Mouse (Mus musculus) MEL (cell line): ENCODE results near the gene Zbtb20.

Experiments
- CHD1 ChIP-seq: IDR thresholded peaks from 2 replicates; pipeline ENCODE4 v1.6.1; 2012; ENCODE audit warnings: low read depth, mild to moderate bottlenecking, inconsistent platforms, low read length, improper control_type of control experiment
- CHD2 ChIP-seq: IDR thresholded peaks from 2 replicates; pipeline ENCODE4 v1.6.1; 2011; ENCODE audit warnings: low read length, improper control_type of control experiment
- CTCF ChIP-seq, 3 experiments: IDR thresholded peaks in 2 of 3; conservative IDR thresholded peaks in 1 of 3; 2 replicates each; pipeline ENCODE4 v1.5.1; 2011 to 2012; ENCODE audit warnings: low read length in 3 of 3, low read depth in 2 of 3, mild to moderate bottlenecking in 2 of 3, improper control_type of control experiment in 1 of 3, inconsistent platforms in 1 of 3, mixed read lengths in 1 of 3, moderate library complexity in 1 of 3; ENCODE audit not compliant: control insufficient read depth in 1 of 3, insufficient read depth in 1 of 3, poor library complexity in 1 of 3, severe bottlenecking in 1 of 3
- ELF1 ChIP-seq: IDR thresholded peaks from 2 replicates; pipeline ENCODE4 v1.6.1; 2014; ENCODE audit warnings: low read depth, mild to moderate bottlenecking, inconsistent platforms, low read length, improper control_type of control experiment, moderate library complexity
- GATA1 ChIP-seq: IDR thresholded peaks from 2 replicates; pipeline ENCODE4 v1.6.1; 2011; ENCODE audit warnings: low read depth, low read length, improper control_type of control experiment
- JUND ChIP-seq: IDR thresholded peaks from 2 replicates; pipeline ENCODE4 v1.6.1; 2011; ENCODE audit warnings: low read depth, mild to moderate bottlenecking, improper control_type of control experiment, low read length
- KAT2A ChIP-seq: conservative IDR thresholded peaks from 2 replicates; pipeline ENCODE4 v1.6.1; 2012; ENCODE audit warnings: low read depth, low read length, improper control_type of control experiment, inconsistent platforms
- MAFK ChIP-seq: IDR thresholded peaks from 2 replicates; pipeline ENCODE4 v1.6.1; 2011; ENCODE audit warnings: low read depth, mild to moderate bottlenecking, low read length, improper control_type of control experiment, borderline replicate concordance
- POLR2A ChIP-seq, 2 experiments: IDR thresholded peaks; 2 replicates each; pipeline ENCODE4 v1.6.1; 2011 to 2012; ENCODE audit warnings: low read length in 2 of 2, mild to moderate bottlenecking in 2 of 2, control low read depth in 1 of 2, improper control_type of control experiment in 1 of 2, low read depth in 1 of 2, moderate library complexity in 1 of 2; ENCODE audit not compliant: control insufficient read depth in 1 of 2, insufficient read depth in 1 of 2, poor library complexity in 1 of 2
- RCOR1 ChIP-seq: IDR thresholded peaks from 2 replicates; pipeline ENCODE4 v1.6.1; 2012; ENCODE audit warnings: low read depth, mild to moderate bottlenecking, inconsistent platforms, low read length, improper control_type of control experiment
- SIN3A ChIP-seq: IDR thresholded peaks from 2 replicates; pipeline ENCODE4 v1.6.1; 2012; ENCODE audit warnings: low read length, improper control_type of control experiment, inconsistent platforms
- TCF12 ChIP-seq: IDR thresholded peaks from 2 replicates; pipeline ENCODE4 v1.6.1; 2014; ENCODE audit warnings: low read depth, mild to moderate bottlenecking, inconsistent platforms, low read length, improper control_type of control experiment, moderate library complexity
- ZC3H11A ChIP-seq: IDR thresholded peaks from 2 replicates; pipeline ENCODE4 v1.6.1; 2012; ENCODE audit warnings: low read depth, mild to moderate bottlenecking, inconsistent platforms, low read length, improper control_type of control experiment
- ZNF384 ChIP-seq: IDR thresholded peaks from 2 replicates; pipeline ENCODE4 v1.6.1; 2012; ENCODE audit warnings: low read depth, mild to moderate bottlenecking, inconsistent platforms, low read length, improper control_type of control experiment

DNA sequence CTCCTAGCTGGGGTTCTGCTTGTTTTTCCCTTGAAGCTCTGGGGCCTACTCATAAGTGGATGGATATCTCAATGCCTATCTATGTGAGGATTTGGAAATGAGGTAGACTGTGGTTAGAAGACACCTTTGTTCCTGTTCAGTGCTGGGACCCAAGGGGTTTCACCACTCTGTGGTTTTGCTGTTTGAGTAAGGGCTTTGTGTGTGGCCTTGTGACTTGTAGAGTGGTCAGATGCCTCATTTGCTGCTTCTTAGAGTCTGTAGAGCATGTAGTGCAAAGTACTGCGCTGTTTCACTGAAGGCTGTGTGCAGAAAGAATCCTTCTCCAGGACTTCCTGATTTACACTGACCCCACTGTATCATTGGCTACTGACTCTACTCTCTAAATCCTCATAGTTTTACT lies 314.7 kb downstream of the Zbtb20 start:
- TF ChIP-seq CTCF (IDR thresholded peaks at IDR 0.05 in 2 of 3, conservative IDR thresholded peaks at IDR 0.05 in 1 of 3; ENCODE audit: control insufficient read depth in 1 of 3, insufficient read depth in 1 of 3, low read depth in 2 of 3, low read length in 3 of 3, poor library complexity in 1 of 3, severe bottlenecking in 1 of 3) = no peak
- no peak for TF ChIP-seq GATA1
- TF ChIP-seq CHD2 = no peak
- no peak for TF ChIP-seq ELF1
- TF ChIP-seq KAT2A = no peak
- TF ChIP-seq POLR2A (IDR thresholded peaks at IDR 0.05; ENCODE audit: control insufficient read depth in 1 of 2, insufficient read depth in 1 of 2, low read depth in 1 of 2, low read length in 2 of 2, poor library complexity in 1 of 2) = no peak
- no peak for TF ChIP-seq CHD1
- no peak for TF ChIP-seq ZC3H11A
- no peak for TF ChIP-seq TCF12
- TF ChIP-seq SIN3A = no peak
- no peak for TF ChIP-seq MAFK
- TF ChIP-seq RCOR1 = no peak
- TF ChIP-seq ZNF384 = no peak
- TF ChIP-seq JUND = no peak
